Mouse (Mus musculus) bone marrow, adult 2 months (tissue): ENCODE measurements around the gene Hist1h4f.

Source experiments
- CTCF ChIP-seq: fragments of 200-500 bp; IDR thresholded peaks from 2 replicates; pipeline ENCODE4 v1.5.1; 2011; ENCODE audit warnings: low read length, control low read depth; ENCODE audit not compliant: control insufficient read depth, insufficient read depth
- POLR2A ChIP-seq: fragments of 200-500 bp; IDR thresholded peaks from 2 replicates; pipeline ENCODE4 v1.6.1; 2011; ENCODE audit warnings: low read depth, mild to moderate bottlenecking, control low read depth, low read length, borderline replicate concordance; ENCODE audit not compliant: control insufficient read depth

- TF ChIP-seq CTCF (no peak), POLR2A (0 out of 2 replicates have a peak, but pooled peaks have one; percentile 4)
These were observed 16.9 kb downstream of the Hist1h4f start for GRCm38 (mm10) chr13:23534368-23535131.
